Mouse (Mus musculus) hindbrain, embryonic 16.5 days (tissue): ENCODE results near the gene Arfgap2. TPM values are rescaled to one million over a fixed set of nuclear protein-coding genes. Genes with fewer than 3 reads are reported as not detected.

Experiments
- ATAC-seq: fragments of 200-750 bp; cut with Nextera tagmentation; 2 replicates; pipeline ENCODE4 v1.8.0; 2017; ENCODE audit warnings: moderate TSS enrichment, moderate library complexity
- H3K27ac ChIP-seq: fragments of 300-500 bp; sonication (generic); 2 replicates; pipeline ENCODE4 v1.5.1; 2014; ENCODE audit warnings: low read depth, mild to moderate bottlenecking, control low read depth, low read length, moderate library complexity
- H3K27me3 ChIP-seq: fragments of 300-500 bp; sonication (generic); replicated peaks from 2 replicates; pipeline ENCODE4 v1.6.1; 2014; ENCODE audit warnings: low read length; ENCODE audit not compliant: control insufficient read depth, insufficient read depth
- H3K36me3 ChIP-seq: fragments of 300-500 bp; sonication (generic); 2 replicates; pipeline ENCODE4 v1.6.1; 2014; ENCODE audit warnings: mild to moderate bottlenecking, low read length, moderate library complexity, mixed read lengths; ENCODE audit not compliant: control insufficient read depth, insufficient read depth
- H3K4me1 ChIP-seq: fragments of 300-500 bp; sonication (generic); 2 replicates; pipeline ENCODE4 v1.6.1; 2014; ENCODE audit warnings: low read depth, low read length; ENCODE audit not compliant: control insufficient read depth, insufficient read depth
- H3K4me2 ChIP-seq: fragments of 300-500 bp; sonication (generic); 2 replicates; pipeline ENCODE4 v1.6.1; 2014; ENCODE audit warnings: mild to moderate bottlenecking, low read length, control low read depth, moderate library complexity
- H3K4me3 ChIP-seq: fragments of 300-500 bp; sonication (generic); 2 replicates; pipeline ENCODE4 v1.5.1; 2014; ENCODE audit warnings: mild to moderate bottlenecking, low read length, control low read depth, moderate library complexity
- H3K9ac ChIP-seq: fragments of 300-500 bp; sonication (generic); 2 replicates; pipeline ENCODE4 v1.6.1; 2014; ENCODE audit warnings: low read depth, mild to moderate bottlenecking, control low read depth, low read length, moderate library complexity
- H3K9me3 ChIP-seq: fragments of 300-500 bp; sonication (generic); 2 replicates; pipeline ENCODE4 v1.6.1; 2014; ENCODE audit warnings: mild to moderate bottlenecking, low read length, moderate library complexity; ENCODE audit not compliant: control insufficient read depth
- WGBS: fragments of 180-500 bp; shearing (Covaris S2); extraction: QIAGEN DNeasy Blood & Tissue Kit; methylation state at CpG from one replicate; pipeline ENCODE4 v1.1.7; 2014; 5-methylcytosine and 5-hydroxymethylcytosine counted together
- polyA plus RNA-seq: library from polyadenylated mRNA; unstranded; fragments of >200 nt; fragmentation: Nextera tagmentation; extraction: Ambion mirVana; gene quantifications from 2 replicates; pipeline ENCODE4 v1.2.1, GENCODE M21; 2015

The Arfgap2 gene
- polyA plus RNA-seq, 1 experiment from 2014 or later: 61.2 TPM

DNA sequence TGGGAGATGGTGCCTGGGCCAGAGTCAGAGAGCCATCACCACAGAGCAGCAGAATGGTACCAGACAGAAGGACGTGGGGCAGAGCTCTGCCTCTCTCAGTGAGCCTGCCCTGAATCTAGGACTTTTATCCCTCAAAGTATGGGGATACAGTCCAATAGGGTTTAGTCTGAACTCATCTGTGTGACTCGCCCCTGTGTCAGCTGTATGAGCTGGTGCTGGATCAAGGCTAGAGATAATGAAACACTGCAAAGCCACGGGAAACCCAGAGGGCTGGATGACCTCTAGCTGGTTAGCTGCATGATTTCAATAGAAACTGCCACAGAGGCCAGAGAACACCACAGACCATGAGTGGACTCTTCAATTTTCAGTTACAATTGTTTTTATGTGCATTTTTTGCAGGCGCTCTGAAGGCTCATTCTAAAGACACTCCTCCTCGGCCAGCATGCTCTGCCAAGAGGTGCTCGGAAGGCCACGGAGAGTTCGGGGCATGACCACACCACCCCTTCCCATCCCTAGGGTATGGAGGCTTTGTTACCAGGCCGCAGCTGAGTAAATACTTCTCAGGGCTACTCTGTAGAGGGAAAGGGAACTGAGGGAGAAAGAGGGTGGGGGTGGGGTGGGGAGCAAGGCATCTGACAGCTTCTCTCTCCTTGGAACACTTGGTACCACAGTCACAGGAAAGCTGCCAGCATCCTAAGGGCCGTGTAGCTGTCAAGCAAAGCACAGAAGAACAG, 48.0 kb downstream of the Arfgap2 start:
- Histone ChIP-seq H3K9me3 (no peaks in the 10 kb centered on the region), H3K4me1 (peaks cover 4% of the 10 kb centered on the region), H3K9ac (no peak overlapping the region), H3K27ac (peak overlapping the region; percentile 13; the same call in 1 of the 2 replicates), H3K4me3 (no peak overlapping the region), H3K27me3 (no peaks in the 10 kb centered on the region), H3K36me3 (no peaks in the 10 kb centered on the region), H3K4me2 (no peak overlapping the region)
- WGBS: 28% methylated on average over 10 of the region's 10 CpGs
- ATAC-seq: peak; percentile 76

DNA sequence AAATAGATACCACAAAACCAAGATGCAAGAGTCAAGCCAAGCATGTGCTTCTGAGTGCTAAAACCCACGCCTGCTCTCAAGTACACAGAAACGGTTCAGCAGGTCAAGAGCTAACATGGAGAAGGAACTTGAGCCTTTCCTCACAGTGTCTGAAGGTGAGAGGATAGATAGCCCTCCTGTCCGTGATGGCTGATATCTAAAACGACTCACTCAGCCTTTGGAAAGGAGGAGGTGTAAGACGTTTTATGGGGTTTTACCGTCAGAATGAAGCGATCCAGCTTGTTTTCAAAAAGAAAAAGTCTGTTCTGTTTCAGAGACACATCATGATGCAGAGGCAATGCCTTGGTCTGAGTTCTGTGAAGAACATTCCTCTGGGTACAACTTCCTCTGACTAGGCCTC, 49.4 kb downstream of the Arfgap2 start:
- H3K27ac ChIP-seq: no peak overlapping the region
- H3K4me2 ChIP-seq: no peak overlapping the region
- H3K9ac ChIP-seq: no peak overlapping the region
- H3K27me3 ChIP-seq: no peaks in the 10 kb centered on the region
- WGBS: 92% methylated on average over 7 of the region's 7 CpGs
- no peaks in the 10 kb centered on the region for H3K9me3 ChIP-seq
- H3K36me3 ChIP-seq: no peaks in the 10 kb centered on the region
- ATAC-seq: no peak
- H3K4me1 ChIP-seq: peaks cover 4% of the 10 kb centered on the region
- no peak overlapping the region for H3K4me3 ChIP-seq

DNA sequence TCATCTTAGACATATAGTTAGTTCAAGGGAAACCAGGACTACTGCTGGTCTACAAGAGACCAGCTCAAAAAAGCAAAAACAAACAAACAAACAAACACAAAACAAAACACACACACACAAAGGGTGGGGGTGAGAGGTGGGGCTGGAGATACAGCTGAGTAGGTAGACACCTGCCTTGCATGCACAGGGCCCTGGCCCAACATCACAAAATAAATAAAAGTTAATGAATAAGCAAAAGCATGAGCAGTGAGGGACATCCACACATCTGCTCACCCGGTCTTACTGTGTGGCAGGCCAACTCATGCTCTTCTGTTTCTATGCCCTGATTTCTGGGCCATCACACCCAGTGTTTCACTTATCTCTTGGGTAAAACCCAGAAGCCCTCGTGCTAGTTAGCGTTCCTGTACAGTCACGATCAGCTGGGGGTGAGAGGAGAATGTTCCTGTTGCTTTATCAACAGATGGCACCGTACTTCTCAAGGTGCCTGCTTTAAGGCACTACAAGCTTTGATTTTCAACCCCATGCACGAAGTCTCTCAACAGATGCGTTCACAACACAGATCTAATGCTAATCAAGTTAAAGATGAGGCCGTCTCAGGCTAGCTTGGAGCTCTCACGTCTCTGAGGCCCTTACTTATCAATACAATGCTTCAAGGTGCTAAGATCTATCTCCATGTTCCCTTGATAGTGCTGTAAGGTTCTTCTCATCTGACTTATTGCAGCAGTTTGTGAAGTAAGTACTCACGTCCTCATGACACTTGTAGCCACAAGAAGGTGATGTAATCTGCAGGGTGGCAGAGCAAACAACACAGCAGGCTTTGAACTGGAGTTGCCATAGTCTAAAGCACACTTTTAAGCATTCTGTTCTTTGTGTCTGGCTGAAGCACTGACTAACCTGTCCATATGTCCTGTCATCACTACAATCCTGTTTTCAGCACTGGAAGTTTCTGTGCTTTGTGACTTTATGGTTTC, 56.1 kb downstream of the Arfgap2 start:
- Histone ChIP-seq H3K4me2 (no peak overlapping the region), H3K9me3 (no peaks in the 10 kb centered on the region), H3K27me3 (no peaks in the 10 kb centered on the region), H3K4me1 (peaks cover 11% of the 10 kb centered on the region), H3K4me3 (no peak overlapping the region), H3K9ac (no peak overlapping the region), H3K36me3 (no peaks in the 10 kb centered on the region), H3K27ac (no peak overlapping the region)
- ATAC-seq: no peak
- WGBS: 90% methylated on average over 10 of the region's 10 CpGs

DNA sequence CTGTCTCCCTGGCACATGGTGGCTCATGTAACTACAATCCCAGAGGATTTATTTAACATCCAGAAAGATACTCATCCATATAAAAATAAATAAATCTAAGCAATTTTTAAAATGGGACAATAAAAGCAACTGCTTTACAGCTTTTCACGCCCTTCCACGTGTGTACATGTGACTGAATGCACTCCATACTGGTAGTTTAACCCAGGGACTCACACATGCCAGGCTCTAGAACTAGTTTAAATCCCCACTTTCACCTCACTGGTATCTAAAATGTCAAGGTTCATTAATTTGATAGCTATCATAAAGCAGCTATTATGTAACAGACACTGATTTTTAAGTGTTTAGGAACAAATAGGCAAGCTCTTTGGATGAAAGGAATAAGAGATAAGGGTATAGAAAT, 57.1 kb downstream of the Arfgap2 start:
- H3K9me3 ChIP-seq: no peaks in the 10 kb centered on the region
- no peak for ATAC-seq
- H3K27me3 ChIP-seq: no peaks in the 10 kb centered on the region
- H3K4me1 ChIP-seq: peaks cover 12% of the 10 kb centered on the region
- no peak overlapping the region for H3K27ac ChIP-seq
- H3K9ac ChIP-seq: no peak overlapping the region
- no peak overlapping the region for H3K4me2 ChIP-seq
- H3K4me3 ChIP-seq: no peak overlapping the region
- WGBS: 97% methylated on average over 2 of the region's 2 CpGs
- H3K36me3 ChIP-seq: no peaks in the 10 kb centered on the region

DNA sequence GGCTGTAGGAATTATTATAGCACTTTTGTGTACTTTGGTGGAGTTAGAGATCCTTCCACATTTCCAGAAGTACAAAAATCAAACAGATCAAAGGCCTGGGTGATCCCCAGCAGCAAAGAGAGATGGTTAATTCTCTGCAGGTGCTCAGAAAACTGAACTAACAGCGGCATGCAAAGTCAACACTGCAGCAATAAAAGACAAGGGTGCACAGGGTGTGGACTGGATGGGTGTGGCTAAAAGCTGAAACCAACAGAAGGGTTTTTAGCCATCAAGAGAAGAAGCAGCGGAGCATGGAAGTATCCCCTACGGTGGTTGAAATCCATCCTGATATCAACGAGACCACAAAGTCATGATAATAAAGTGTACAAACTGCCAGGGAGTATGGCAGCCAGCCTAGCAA, 57.7 kb downstream of the Arfgap2 start:
- Histone ChIP-seq H3K9ac (no peak overlapping the region), H3K27ac (no peak overlapping the region), H3K4me2 (no peak overlapping the region), H3K4me3 (no peak overlapping the region), H3K4me1 (peaks cover 17% of the 10 kb centered on the region), H3K36me3 (no peaks in the 10 kb centered on the region), H3K27me3 (no peaks in the 10 kb centered on the region), H3K9me3 (no peaks in the 10 kb centered on the region)
- no peak for ATAC-seq
- 67% methylated on average over 4 of the region's 4 CpGs for WGBS

DNA sequence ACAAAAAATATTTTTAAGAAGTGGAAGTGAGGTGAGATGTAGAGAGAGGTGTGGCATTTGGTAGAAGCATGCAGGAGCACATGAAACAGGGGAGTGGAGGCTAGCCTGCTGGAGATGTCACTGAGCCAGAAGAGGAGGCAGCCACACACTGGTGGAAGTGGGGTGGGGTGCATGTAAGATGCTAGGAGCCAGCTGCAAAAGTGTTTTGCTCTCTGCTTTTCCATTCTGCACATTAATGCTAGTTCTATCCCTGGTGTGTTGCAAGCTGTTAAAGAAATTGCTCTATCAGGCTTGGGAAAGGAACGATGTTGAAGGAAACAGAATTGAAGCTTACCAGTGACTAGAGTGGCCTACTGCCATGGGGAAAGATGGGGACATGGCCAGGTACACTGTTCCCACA, 59.6 kb downstream of the Arfgap2 start:
- H3K9ac ChIP-seq: no peak overlapping the region
- H3K27me3 ChIP-seq: no peaks in the 10 kb centered on the region
- no peaks in the 10 kb centered on the region for H3K9me3 ChIP-seq
- H3K4me1 ChIP-seq: peaks cover 26% of the 10 kb centered on the region
- no peaks in the 10 kb centered on the region for H3K36me3 ChIP-seq
- WGBS: 44% methylated on average over 1 of the region's 1 CpGs
- H3K4me3 ChIP-seq: no peak overlapping the region
- no peak overlapping the region for H3K4me2 ChIP-seq
- peak overlapping the region; percentile 59 for H3K27ac ChIP-seq
- no peak for ATAC-seq

GRCm38 (mm10) chr2:91324761-91325421, 60.1 kb downstream of the Arfgap2 start:
- H3K27me3 ChIP-seq: no peaks in the 10 kb centered on the region
- peak overlapping the region; percentile 63 for H3K27ac ChIP-seq
- peak; percentile 50; the same call in 1 of the 2 replicates for ATAC-seq
- H3K36me3 ChIP-seq: no peaks in the 10 kb centered on the region
- no peaks in the 10 kb centered on the region for H3K9me3 ChIP-seq
- 30% methylated on average over 15 of the region's 15 CpGs for WGBS
- H3K9ac ChIP-seq: no peak overlapping the region
- H3K4me2 ChIP-seq: no peak overlapping the region
- peaks cover 29% of the 10 kb centered on the region for H3K4me1 ChIP-seq
- H3K4me3 ChIP-seq: no peak overlapping the region
